Comparison of ENCODE assay signal across 21 mouse cellular contexts in genomic region chr12:63393411-63393810, GRCm38 (mm10).
"Had no signal": no experiment of that assay in that cellular context is flagged by ENCODE, and none has a peak within 500 bp of the region (broad histone marks: within the 10 kb centered on the region; RNA-seq: fewer than 3 reads in every experiment).

No protein-coding gene starts in this region.

- DNase-seq: kidney, adult 8-10 months; kidney, postnatal 10 days; kidney, postnatal 36 days; layer of hippocampus, postnatal 36 days; left cerebral cortex, postnatal 4 days; liver, postnatal 0 days; lung, embryonic 14.5 days; retina, postnatal 1 day; right cerebral cortex, postnatal 25 days; spleen, adult 18-20 months; thymus, postnatal 25 days had no signal

- H3K27ac ChIP-seq: kidney, embryonic 15.5 days; limb, embryonic 12.5 days; limb, embryonic 15.5 days; liver, embryonic 14.5 days; macrophage; midbrain, embryonic 12.5 days; midbrain, embryonic 15.5 days; neural tube, embryonic 13.5 days had no signal

- H3K4me3 ChIP-seq: kidney, embryonic 15.5 days; limb, embryonic 12.5 days; limb, embryonic 15.5 days; midbrain, embryonic 12.5 days; midbrain, embryonic 15.5 days; myocyte; neural tube, embryonic 13.5 days had no signal

- ATAC-seq: liver, postnatal 0 days; lung, postnatal 0 days; midbrain, embryonic 15.5 days had no signal
